Mouse (Mus musculus): Measurements from ENCODE around the gene Tmed10.

Gene Tmed10

GRCm38 (mm10) chr12:85305247-85305892, 69.3 kb downstream of the Tmed10 start:
- DNase-seq: peak; percentile 89

GRCm38 (mm10) chr12:85304725-85305124, 69.9 kb downstream of the Tmed10 start:
- no peak for DNase-seq

GRCm38 (mm10) chr12:85303256-85303655, 71.4 kb downstream of the Tmed10 start:
- DNase-seq: no peak

GRCm38 (mm10) chr12:85298835-85299180, 75.8 kb downstream of the Tmed10 start:
- no peak for DNase-seq

- DNase-seq: peak; percentile 63
Observed at GRCm38 (mm10) chr12:85298127-85298834, 76.4 kb downstream of the Tmed10 start.

GRCm38 (mm10) chr12:85297345-85297997, 77.2 kb downstream of the Tmed10 start:
- DNase-seq: no peak

- DNase-seq: no peak
Observed at GRCm38 (mm10) chr12:85296915-85297314, 77.7 kb downstream of the Tmed10 start.

- DNase-seq: no peak
Observed at GRCm38 (mm10) chr12:85295506-85295905, 79.1 kb downstream of the Tmed10 start.

- no peak for DNase-seq
Observed at GRCm38 (mm10) chr12:85292906-85293305, 81.7 kb downstream of the Tmed10 start.

- no peak for DNase-seq
Observed at GRCm38 (mm10) chr12:85292288-85292687, 82.4 kb downstream of the Tmed10 start.

GRCm38 (mm10) chr12:85291541-85291940, 83.1 kb downstream of the Tmed10 start:
- no peak for DNase-seq

GRCm38 (mm10) chr12:85290633-85291032, 84.0 kb downstream of the Tmed10 start:
- DNase-seq: no peak

Measured in embryo, embryonic 11 days (tissue).